ENCODE assay signal across 18 mouse cellular contexts in genomic region chr9:27303571-27304484, GRCm38 (mm10). TPM values are rescaled to one million over a fixed set of nuclear protein-coding genes. Genes with fewer than 3 reads are reported as not detected.
DNase-seq lines count a peak whose midpoint lies in the region; ATAC-seq lines count a peak whose summit lies in the region.
"Had no signal": no experiment of that assay in that cellular context is flagged by ENCODE, and none has a peak within 500 bp of the region (broad histone marks: within the 10 kb centered on the region; RNA-seq: fewer than 3 reads in every experiment).

No protein-coding gene starts in this region.

- H3K27me3 ChIP-seq in midbrain, embryonic 16.5 days (ENCODE audit: control insufficient read depth, insufficient read depth, low read depth, low read length), result no peaks in the 10 kb centered on the region

- no peaks in the 10 kb centered on the region for H3K36me3 ChIP-seq in midbrain, embryonic 16.5 days (ENCODE audit: control insufficient read depth, insufficient read depth, low read length)
- H3K36me3 ChIP-seq: heart, embryonic 10.5 days had no signal

- H3K4me2 ChIP-seq in midbrain, embryonic 16.5 days (ENCODE audit: low read length), result peak overlapping the region; percentile 34
- H3K4me2 ChIP-seq: liver, embryonic 11.5 days; lung, embryonic 14.5 days had no signal

- peak; percentile 78 for DNase-seq in heart, adult 11 months
- no peak for DNase-seq in heart, adult 8-10 months (ENCODE audit: low spot score)
- DNase-seq in MN1 (ENCODE audit: low spot score) (peak; percentile 54), adipocyte (ENCODE audit: low spot score) (no peak)
- DNase-seq in cerebellum, postnatal 25 days, result peak; percentile 59 to 62
- DNase-seq in layer of hippocampus, adult 9-11 months, result no peak
- DNase-seq in thymus, postnatal 36 days, result no peak
- DNase-seq: adrenal gland, postnatal 25 days; gastrocnemius, postnatal 14 days; kidney, adult 18-20 months; kidney, postnatal 36 days; lung, embryonic 14.5 days; thymus, adult 18-20 months had no signal

- H3K27ac ChIP-seq in midbrain, embryonic 16.5 days (ENCODE audit: low read length), result no peak overlapping the region
- H3K27ac ChIP-seq: macrophage had no signal

- no peak for ATAC-seq in midbrain, embryonic 16.5 days

- no peak overlapping the region for H3K4me3 ChIP-seq in midbrain, embryonic 16.5 days (ENCODE audit: low read depth, low read length)
- H3K4me3 ChIP-seq: heart, embryonic 10.5 days had no signal

- H3K9ac ChIP-seq in midbrain, embryonic 16.5 days (ENCODE audit: low read depth, low read length), result 0 out of 2 replicates have a peak overlapping the region, but pooled peaks have one; percentile 2
- H3K9ac ChIP-seq: lung, embryonic 14.5 days had no signal

- H3K9me3 ChIP-seq in midbrain, embryonic 16.5 days (replicated peaks; ENCODE audit: control insufficient read depth, low read length, poor library complexity, severe bottlenecking), result no peaks in the 10 kb centered on the region
- H3K9me3 ChIP-seq: heart, embryonic 10.5 days had no signal

- WGBS in midbrain, embryonic 16.5 days, result 68% methylated on average over 17 of the region's 17 CpGs

- H3K4me1 ChIP-seq in midbrain, embryonic 16.5 days (ENCODE audit: control insufficient read depth, insufficient read depth, low read length), result peaks cover 73% of the 10 kb centered on the region

RNA-seq across cellular contexts. Expression of gene Igsf9b, which starts 4.8 kb away (rescaled TPM):
- 1 to 10 TPM; 3.7 to 4.9 (median 4.4) TPM for total RNA-seq in heart, adult 8-10 months (2022)
- 21.9 and 22.8 TPM in 2 replicates for polyA plus RNA-seq in midbrain, embryonic 16.5 days (2015; fragmentation: Nextera tagmentation; extraction: Ambion mirVana)
- total RNA-seq: MEL had no signal
- polyA plus RNA-seq: macrophage had no signal

Comparison
In these comparisons a context has a peak if more than half of its experiments do, and no peak if none do; other contexts are left out.
1. DNase-seq: peak in heart, adult 11 months (single experiment), MN1 (single experiment) and cerebellum, postnatal 25 days (2 of 2); none in heart, adult 8-10 months (single experiment), layer of hippocampus, adult 9-11 months (single experiment), thymus, postnatal 36 days (0 of 2) and adipocyte (single experiment).